Mouse (Mus musculus): ENCODE results near the gene Spta1.

Gene Spta1

DNA sequence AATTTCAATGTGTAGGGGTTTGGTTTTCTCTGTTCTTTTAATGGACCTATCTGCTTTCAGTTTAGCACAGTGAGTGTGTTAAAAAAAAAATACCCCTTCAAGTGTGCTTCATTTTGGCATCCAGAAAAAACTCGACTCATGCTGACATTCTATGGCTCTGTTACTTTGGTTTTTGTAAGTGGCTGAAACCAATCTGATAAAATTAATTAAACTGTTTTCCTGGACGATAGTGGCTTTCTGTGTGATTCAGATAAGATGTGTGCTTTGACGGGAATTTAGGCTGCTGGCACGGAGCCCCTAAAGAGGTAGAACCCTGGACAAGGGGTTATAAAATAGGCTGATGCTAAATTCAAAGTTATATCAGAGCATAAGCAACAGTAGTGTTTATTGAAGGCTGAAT lies 96.6 kb downstream of the Spta1 start:
- no peak for DNase-seq

GRCm38 (mm10) chr1:174270643-174271042 lies 98.1 kb downstream of the Spta1 start:
- no peak for DNase-seq

Measured in right cerebral cortex, postnatal 25 days (tissue).